Mouse (Mus musculus) ZHBTc4 (cell line): ENCODE results near the gene Spata13.

Source experiments
- DNase-seq: peaks from one replicate; pipeline ENCODE4 v3.0.0-alpha.2; 2011; ENCODE audit warnings: low read depth, low spot score

Spata13 gene

GRCm38 (mm10) chr14:60633961-60634864, at the start of gene Spata13:
Spata13 (plus strand) TSS chr14:60634001.
- DNase-seq = peak; percentile 91

- no peak for DNase-seq
Measured at GRCm38 (mm10) chr14:60586687-60587453, 46.9 kb upstream of the Spata13 start.

- DNase-seq = no peak
Measured at GRCm38 (mm10) chr14:60589001-60589400, 44.8 kb upstream of the Spata13 start.

GRCm38 (mm10) chr14:60592339-60592738, 41.5 kb upstream of the Spata13 start:
- no peak for DNase-seq

- no peak for DNase-seq
Measured at GRCm38 (mm10) chr14:60592822-60593221, 41.0 kb upstream of the Spata13 start.

- no peak for DNase-seq
Measured at GRCm38 (mm10) chr14:60597571-60597970, 36.2 kb upstream of the Spata13 start.

GRCm38 (mm10) chr14:60599044-60599443, 34.8 kb upstream of the Spata13 start:
- DNase-seq = no peak

GRCm38 (mm10) chr14:60605564-60605963, 28.2 kb upstream of the Spata13 start:
- DNase-seq = no peak

GRCm38 (mm10) chr14:60606194-60606593, 27.6 kb upstream of the Spata13 start:
- DNase-seq = no peak

GRCm38 (mm10) chr14:60607743-60608142, 26.1 kb upstream of the Spata13 start:
- DNase-seq = no peak

- no peak for DNase-seq
Measured at GRCm38 (mm10) chr14:60609160-60609559, 24.6 kb upstream of the Spata13 start.

- DNase-seq = no peak
Measured at GRCm38 (mm10) chr14:60612671-60613070, 21.1 kb upstream of the Spata13 start.

- DNase-seq = no peak
Measured at GRCm38 (mm10) chr14:60621076-60621475, 12.7 kb upstream of the Spata13 start.

GRCm38 (mm10) chr14:60625486-60625885, 8.3 kb upstream of the Spata13 start:
- DNase-seq = no peak

GRCm38 (mm10) chr14:60629887-60630460, 3.8 kb upstream of the Spata13 start:
- no peak for DNase-seq

GRCm38 (mm10) chr14:60630981-60631380, 2.8 kb upstream of the Spata13 start:
- DNase-seq = no peak

GRCm38 (mm10) chr14:60634877-60635771, 1.3 kb downstream of the Spata13 start:
- DNase-seq = peak; percentile 67

- peak; percentile 15 for DNase-seq
Measured at GRCm38 (mm10) chr14:60635911-60636607, 2.3 kb downstream of the Spata13 start.

- no peak for DNase-seq
Measured at GRCm38 (mm10) chr14:60636608-60636980, 2.8 kb downstream of the Spata13 start.

- DNase-seq = no peak
Measured at GRCm38 (mm10) chr14:60636996-60637395, 3.2 kb downstream of the Spata13 start.

- DNase-seq = no peak
Measured at GRCm38 (mm10) chr14:60638159-60638558, 4.4 kb downstream of the Spata13 start.
